Mouse (Mus musculus) right cerebral cortex, postnatal 10 days (tissue): ENCODE data around the gene Gm49342.
"Not testable (repeated sequence)": the region's sequence is repeated elsewhere in the genome, so short reads cannot be mapped to it uniquely, and the experiment has no call there.

Source experiments
- DNase-seq, 2 experiments: peaks; one replicate each; pipeline ENCODE4 v3.0.0; 2021; ENCODE audit warnings: low spot score in 2 of 2

Gene Gm49342

DNA sequence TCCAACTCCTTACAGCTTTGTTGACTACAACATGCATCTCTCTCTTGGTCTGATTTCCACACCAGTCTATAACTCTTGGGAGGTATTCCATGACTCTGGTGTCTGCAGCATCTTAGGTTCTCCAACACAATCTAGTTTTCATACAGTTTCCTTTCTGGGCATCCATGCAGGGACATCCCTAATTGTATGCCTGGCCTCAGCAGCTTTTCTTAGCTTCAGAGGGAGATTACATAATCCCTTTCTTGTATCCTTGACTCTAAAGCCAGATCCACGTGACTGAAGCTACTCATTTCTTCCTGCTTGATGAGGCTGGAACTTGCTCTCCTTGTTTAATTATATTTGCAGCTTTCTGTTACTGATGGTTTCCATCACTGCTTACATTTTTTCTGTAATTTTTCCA is 7.7 kb upstream of the Gm49342 start:
- no peak for DNase-seq

DNA sequence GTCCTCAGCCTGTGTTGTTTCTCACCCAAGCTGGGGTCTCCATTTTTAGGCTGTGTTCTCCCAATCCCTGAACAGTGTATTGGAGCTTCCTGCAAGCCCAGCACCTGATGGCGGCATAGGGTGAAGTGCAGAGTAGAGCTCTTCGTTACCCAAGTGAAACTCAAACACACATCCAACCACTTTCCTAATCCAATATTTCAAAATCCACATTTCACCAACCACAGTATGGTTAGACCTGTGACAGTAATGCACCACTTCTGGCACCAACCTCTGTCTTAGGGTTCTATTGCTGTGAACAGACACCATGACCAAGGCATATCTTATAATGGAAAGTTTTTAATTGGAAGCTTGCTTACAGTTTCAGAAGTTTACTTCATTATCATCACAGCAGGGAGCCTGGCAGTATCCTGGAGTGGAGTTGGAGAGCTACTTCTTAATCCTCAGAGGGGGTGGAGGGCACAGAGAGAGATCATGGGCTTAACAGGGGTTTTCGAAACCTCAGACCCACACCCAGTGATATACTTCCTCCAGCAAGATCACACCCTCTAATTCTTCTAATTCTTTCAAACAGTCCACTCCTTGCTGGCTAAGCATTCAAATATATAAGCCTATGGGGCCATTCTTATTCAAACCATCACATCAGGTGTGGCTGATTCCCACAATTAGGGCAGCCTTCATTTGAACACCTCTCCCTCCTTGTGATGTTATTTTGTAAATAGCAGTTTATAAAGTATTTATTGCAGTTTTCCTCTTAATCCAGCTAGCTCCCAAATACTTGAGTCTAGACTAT is 6.0 kb upstream of the Gm49342 start:
- no peak for DNase-seq

DNA sequence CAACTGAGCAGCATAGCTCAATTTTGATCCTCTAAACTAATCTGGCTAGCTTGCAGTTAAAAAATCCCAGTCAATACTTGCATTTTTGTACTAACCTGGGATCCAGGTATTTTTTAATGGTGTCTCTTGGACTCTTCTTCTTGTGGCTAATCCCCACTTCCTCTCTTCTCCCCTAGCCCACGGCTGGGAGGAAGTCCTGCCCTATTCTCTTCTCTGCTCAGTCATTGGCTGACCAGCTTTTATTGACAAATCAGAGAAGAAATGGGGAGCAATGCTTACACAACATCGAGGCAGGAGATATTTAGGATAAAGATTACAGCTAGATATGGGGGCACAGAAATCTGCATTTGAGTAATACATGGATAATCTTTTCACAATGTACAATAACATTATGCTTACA is 5.4 kb upstream of the Gm49342 start:
- DNase-seq = no peak

DNA sequence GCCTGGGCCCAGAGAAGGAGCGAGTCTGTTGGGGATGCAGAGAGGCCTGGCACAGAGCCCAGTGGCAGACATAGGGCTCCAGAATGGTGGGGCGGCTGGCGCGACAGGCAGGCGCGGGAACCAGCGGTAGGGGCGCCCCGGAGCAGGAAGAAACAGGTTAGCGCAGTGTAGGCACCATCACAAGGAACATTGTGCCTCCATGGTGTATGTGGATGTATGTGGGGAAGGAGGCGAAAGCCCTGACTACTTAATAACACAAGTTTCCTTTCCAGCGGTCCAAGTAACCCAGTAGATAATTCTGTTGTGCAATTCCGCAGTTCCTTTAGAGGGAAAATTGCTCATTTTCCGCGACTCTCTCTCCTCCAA is 334 bp downstream of the Gm49342 start:
- not testable (repeated sequence) for DNase-seq

DNA sequence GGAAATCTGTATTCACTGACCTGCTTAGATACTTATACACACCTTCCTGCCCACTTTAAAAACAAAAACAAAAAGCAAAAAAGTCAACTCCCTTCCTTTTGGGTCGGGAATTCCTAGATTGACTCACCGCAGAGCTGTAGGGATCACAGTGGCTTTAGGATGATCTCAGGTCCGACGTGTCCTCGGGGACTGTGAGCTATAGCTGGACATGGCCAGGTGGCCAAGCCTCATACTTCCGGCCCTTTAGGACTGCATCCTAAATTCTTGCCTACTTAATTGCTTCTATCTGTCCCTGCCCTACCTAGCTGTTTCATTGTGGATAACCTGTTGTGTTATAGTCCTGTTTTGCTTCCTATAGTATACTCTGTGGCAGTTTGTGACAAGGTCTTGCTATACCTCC is 764 bp downstream of the Gm49342 start:
- DNase-seq = not testable (repeated sequence)

DNA sequence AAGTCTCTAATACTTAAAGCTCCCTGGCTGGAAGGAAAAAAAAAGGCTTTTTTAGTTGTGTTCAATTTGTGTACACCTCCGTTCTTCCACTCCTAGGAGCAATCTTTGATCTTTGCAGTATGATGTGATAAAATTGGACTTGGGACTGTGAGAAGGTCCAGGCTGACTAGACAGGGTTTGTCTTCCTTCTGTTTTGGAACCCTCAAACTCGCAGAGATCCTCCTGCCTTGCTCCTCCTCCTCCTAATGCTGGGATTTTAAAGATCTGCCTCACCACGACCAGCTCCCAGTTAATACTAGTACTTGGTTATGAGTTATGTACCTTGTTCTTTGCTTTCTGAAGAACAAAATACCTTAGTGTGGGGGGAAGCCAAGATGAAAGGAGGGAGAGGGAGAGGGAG is 1.2 kb downstream of the Gm49342 start:
- not testable (repeated sequence) for DNase-seq

DNA sequence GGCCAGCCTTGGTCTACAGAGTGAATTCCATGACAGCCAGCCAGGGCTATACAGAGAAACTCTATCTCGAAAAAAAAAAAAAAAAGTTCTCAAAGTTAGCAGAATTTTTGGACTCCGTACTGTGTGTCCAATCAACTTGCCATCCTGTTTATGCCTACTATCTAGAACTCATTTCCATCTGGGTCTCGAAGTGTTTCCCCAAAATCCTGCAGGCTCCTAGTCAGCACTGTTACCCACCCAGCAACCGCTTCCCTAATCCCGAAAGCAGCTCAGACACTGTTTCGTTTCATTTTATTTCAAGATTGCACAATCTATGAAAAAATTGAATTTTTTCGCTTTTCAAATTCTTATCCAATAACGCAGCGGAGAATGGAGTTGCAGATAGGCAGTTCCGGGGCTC is 11.2 kb downstream of the Gm49342 start:
- no peak for DNase-seq

DNA sequence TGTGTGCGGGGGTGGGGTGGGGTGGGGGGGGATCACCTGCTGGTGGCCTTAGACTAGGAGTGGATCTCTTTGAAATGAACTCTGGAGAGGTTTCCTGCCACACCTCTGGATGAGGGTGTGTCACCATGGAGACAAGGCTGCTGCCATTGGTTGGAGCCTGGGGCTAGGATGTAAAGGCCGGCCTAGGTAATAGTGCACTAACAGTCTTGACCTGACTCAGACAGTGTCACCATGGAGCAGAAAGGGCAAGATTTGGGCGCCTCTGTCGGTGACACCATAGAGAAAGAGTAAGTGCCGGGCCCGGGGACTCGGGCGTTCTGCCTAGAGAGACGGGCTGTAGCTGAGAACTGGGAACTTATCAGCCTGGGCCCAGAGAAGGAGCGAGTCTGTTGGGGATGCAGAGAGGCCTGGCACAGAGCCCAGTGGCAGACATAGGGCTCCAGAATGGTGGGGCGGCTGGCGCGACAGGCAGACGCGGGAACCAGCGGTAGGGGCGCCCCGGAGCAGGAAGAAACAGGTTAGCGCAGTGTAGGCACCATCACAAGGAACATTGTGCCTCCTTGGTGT is 11.7 kb downstream of the Gm49342 start, which contains the start of gene Pnp2:
TSS of gene Pnp2 (plus strand) at position 51 of the 567 bp plus-strand sequence.
- DNase-seq = peak; percentile 73 to 76

DNA sequence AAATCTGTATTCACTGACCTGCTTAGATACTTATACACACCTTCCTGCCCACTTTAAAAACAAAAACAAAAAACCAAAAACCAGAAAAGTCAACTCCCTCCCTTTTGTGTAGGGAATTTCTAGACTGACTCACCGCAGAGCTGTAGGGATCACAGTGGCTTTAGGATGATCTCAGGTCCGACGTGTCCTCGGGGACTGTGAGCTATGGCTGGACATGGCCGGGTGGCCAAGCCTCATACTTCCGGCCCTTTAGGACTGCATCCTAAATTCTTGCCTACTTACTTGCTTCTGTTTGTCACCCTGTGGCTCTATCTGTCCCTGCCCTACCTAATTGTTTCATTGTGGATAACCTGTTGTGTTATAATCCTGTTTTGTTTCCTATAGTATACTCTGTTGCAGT is 12.4 kb downstream of the Gm49342 start:
- not testable (repeated sequence) for DNase-seq

DNA sequence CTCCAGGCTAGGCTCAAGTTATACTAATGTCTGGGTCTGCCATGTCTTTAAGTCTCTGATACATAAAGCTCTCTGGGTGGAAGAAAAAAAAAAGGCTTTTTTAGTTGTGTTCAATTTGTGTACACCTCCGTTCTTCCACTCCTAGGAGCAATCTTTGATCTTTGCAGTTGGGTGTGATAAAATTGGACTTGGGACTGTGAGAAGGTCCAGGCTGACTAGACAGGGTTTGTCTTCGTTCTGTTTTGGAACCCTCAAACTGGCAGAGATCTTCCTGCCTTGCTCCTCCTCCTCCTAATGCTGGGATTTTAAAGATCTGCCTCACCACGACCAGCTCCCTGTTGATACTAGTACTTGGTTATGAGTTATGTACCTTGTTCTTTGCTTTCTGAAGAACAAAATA is 12.8 kb downstream of the Gm49342 start:
- DNase-seq = not testable (repeated sequence)

DNA sequence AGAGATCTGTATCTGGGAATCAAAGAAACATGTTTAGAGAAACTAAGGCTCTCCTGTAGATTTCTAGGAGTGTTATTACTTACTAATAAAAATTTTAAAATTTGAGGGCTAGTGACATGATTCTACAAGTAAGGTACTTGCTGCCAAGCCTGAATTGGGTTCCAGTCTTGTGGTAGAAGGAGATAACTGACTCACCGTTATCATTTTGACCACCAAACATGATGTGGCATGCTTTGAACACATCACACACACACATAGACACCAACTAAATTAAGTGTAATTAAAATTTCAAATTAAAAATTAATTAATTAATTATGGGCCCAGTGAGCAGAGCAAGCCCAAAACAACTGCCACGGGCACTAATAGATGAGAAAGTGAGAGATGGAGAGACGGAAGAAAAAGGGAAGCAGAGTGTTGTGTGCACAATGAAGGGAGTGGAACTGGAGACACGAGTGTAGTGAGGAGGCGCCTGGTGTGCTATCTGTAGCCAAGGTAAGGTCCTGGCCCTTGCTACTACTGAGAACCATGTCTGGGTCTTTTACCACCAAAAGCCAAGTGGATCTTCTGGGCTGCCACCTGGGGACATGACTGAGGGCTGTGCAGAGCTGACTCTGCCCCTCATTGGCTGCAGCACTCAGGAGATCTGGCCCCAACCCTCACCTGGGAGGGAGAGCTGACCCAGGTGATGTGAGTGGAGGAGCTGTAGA is 14.1 kb downstream of the Gm49342 start:
- not testable (repeated sequence) for DNase-seq

DNA sequence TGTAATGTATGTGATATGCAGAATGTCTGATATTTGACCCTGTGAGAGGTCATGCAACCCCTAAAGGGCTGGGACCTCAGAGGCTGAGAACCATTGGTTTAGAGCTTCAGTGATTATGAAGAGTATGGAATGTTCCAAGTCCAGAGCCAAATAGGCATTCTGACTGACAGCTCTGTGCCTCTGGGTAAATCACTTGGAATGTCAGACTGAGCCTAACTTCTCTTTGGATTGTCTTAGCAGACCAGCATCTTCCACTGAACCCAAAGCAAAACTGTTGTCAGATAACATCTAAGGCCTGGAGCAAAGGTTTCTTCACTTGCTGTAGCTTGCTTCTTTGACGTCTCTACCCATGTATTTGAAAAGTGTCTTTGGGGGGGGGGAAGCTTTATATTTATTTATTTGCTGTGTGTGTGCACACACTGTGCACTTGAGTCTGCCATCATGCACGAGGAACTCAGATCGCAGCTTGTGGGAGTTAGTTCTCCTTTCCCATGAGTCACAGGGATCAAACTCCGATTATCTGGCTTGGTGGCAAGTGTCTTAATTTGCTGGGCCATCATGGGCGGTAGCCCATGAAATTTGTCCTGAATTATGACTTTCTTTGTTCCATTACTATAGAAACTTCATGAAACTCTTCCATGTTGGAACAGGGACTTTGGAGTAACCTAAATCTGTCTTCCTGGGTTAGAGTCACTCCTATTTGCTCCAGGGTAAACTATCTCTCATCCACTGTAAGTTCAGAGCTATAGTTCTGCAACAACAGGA is 24.1 kb downstream of the Gm49342 start:
- no peak for DNase-seq

DNA sequence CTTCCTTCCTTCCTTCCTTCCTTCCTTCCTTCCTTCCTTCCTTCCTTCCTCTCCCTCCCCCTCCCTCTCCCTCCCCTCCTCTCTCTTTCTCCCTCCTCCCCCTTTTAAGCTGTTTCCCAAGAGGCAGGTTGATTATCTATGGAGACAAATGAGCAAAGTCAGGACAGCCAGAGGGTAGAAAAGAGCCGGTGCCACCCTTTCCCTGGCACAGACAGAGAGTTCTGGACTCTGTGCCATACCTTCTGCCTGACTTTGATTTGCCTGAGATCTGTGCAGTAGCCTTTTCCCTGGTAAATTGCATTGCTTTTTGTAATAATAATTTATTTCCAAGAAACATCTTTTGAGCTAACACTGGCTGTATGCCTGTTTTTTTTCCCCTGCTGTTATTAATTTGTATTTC is 24.7 kb downstream of the Gm49342 start:
- peak in 1 of 2 experiments; percentile 28 for DNase-seq

DNA sequence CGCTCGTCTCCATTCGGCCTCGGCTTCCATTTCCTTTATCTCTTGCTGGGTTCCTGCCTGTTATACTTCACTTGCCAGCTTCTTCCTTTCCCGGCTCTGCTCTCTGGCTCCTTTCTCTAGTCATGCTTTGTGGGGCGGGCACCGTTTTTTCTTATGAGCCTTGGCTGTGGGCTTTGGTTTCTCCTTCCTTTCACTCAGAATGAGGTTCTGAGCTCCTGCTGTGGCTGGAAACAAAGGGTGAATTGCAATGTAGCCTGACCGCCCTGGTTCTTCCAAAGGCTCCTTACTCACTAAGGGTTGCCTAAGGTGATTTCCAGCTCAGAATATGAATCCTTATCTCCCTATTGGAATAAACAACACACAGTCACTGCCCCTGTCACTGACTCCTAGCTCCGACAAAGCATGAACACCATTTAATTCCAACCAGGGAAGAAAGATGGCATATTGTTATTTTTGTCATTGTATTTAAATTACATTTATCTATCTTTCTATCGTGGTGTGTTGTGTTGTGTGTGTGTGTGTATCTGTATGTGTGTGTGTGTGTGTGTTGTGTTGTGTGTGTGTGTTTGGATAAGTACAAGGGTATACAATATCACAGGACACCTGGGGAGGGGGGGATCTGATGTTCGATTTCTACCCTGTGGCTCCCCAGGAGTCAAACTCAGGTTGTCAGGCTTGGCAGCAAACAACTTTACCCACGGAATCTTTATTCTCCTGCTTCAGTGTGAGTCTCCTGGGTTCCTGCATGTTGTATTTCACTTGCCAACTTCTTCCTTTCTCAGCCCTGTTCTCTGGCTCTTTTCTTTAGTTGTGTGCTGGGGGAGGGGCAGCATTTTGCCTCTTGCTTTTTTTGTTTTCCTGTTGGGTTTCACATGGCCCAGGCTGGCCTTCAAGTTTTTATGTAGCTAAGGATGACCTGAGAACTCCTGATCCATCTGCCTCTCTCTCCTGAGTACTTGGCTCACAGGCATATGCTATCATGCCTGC is 25.5 kb downstream of the Gm49342 start:
- peak; percentile 78 to 83 for DNase-seq

DNA sequence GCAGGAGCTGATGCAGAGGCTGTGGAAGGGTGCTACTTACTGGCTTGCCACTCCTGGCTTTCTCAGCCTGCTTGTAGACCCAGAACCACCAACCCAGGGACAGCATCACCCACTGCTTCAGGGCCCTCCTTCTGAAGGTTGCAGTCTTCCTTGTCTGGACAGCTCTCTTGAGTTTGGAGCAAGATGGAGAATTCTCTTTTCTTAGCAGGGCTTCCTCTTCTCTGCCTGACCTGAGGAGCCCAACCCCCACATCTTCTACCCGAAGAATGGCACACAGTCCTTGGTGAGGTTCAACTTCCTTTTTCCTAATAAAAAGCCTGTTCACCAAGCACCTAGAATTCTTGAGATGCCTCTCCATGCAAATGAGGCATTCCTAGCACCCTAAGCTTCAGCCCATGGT is 26.5 kb downstream of the Gm49342 start:
- DNase-seq = no peak

DNA sequence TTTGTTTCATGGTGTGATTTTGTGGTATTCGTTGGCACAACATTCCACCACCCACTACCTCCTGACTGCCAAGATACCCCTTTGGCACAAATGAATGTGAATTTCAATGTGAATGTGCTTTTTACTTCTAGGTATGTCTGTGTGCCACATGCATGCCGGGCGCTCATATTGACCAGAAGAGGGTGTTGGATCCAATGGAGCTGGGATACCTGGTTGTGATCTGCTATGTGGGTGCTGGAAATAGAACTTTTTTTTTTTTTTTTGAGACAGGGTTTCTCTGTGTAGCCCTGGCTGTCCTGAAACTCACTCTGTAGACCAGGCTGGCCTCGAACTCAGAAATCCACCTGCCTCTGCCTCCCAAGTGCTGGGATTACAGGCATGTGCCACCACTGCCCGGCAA is 28.7 kb downstream of the Gm49342 start:
- DNase-seq = not testable (repeated sequence)

DNA sequence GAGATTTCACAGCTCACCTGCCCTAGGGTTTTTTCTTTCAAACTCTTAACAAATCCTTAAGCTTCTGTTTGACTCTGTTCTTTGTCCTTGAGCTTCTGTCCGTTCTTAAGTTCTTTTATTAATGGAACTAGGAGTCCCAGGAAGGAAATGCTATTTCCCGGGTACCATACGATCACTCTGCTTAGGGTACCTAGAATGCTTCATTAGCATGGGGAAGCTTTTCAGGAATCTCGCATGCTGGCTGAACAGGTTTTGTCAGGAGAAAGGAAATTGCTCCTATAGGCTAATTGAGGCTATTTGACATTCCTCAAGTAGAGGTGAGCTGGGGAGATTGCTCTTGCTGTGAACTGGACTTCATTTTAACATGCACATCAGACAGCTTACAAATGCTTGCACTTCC is 29.4 kb downstream of the Gm49342 start:
- no peak for DNase-seq

DNA sequence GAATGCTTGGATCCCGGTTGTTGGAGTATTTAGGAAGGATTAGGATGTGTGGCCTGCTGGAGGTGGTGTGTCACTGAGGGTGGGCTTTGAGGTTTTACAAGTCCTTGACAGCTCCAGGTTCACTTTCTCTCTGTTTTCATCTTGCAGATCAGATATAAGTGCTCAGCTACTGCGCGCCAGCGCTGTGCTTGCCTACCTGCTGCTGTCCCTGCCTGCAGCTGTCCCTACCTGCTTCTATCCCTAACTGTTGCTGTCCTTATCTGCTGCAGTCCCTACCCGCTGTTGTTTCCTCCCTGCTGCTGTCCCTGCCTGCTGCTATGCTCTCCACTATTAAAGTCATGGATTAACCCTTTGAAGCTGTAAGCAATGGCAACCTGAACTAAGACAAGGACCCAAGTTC is 30.7 kb downstream of the Gm49342 start:
- DNase-seq = no peak

DNA sequence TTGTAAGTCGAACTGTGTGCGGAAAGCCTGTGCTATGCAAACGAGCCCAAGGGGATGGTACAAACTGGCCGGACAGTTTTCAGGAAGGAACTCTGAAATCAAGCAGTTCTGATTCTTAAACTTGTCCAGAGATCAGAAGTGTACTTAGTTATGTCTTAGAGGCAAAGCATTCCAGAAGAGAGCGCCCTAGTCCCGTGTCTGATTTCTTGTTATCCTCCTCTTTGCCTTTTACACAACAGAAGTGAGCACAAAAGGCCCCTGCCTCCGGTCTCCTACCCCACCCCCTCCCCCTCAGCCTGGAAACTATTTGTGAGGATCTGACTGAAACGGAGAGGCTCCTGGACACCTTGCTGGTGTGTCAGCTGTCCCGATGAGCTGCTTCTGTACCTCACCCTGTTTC is 32.4 kb downstream of the Gm49342 start:
- DNase-seq = peak in 1 of 2 experiments; percentile 44

DNA sequence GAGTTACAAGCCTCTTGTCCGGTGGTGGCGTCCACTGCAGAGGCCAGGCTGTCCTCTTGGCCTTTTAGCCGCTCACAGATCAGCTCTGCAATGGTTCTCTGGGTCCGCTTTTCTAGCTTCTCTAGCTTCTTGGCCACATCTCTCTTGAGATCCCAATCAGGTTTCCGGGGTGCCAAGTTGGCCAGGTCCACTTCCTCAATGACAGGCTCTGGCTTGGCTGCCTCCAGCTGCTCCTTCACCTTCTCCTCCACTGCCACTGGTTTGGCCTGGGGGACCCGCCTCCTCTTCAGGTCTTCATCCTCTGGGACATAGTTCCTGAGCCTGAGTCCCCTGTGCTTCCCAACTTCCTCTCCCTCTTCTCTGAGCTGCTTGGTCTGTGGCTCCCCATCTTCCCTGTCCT is 34.1 kb downstream of the Gm49342 start:
- DNase-seq = not testable (repeated sequence)

DNA sequence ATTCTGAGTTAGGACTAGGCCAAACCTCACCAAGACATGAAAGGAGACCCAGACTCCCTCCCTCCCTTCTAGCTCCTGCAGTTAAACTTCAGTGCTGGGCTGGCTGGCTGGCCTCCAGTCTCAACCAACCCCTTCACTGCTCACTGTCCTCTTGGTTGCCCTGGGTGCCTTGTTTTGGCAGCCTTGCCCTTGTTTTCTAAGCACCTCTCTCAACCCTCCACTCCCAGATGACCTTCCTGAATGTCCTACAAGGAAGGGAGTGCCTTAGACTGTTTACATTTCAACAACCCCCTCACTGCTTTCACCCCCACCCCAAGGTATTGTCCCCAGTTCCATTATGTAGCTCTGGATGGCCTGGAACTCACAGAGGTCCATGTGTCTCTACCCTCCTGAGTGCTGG is 35.3 kb downstream of the Gm49342 start:
- no peak for DNase-seq
